Mouse (Mus musculus): ENCODE results near the gene Fam173a. TPM values are rescaled to one million over a fixed set of nuclear protein-coding genes. Genes with fewer than 3 reads are reported as not detected.
A peak's percentile ranks its signal among the peaks of the same experiment; 100 is the strongest.
"Not testable (repeated sequence)": the region's sequence is repeated elsewhere in the genome, so short reads cannot be mapped to it uniquely, and the experiment has no call there.

Gene Fam173a
- polyA plus RNA-seq, 1 experiment from 2014 or later, result 89.0 TPM

GRCm38 (mm10) chr17:25751446-25751845 is 41.3 kb downstream of the Fam173a start:
- H3K9ac ChIP-seq (replicated peaks; ENCODE audit: low read length), result no peak overlapping the region
- no peaks in the 10 kb centered on the region for H3K36me3 ChIP-seq (ENCODE audit: control insufficient read depth, insufficient read depth, low read length)
- ATAC-seq (ENCODE audit: low FRiP score, low TSS enrichment) (no peak), DNase-seq (peak; percentile 51)
- no peak overlapping the region for H3K4me3 ChIP-seq (replicated peaks; ENCODE audit: low read depth, low read length)
- H3K27me3 ChIP-seq (ENCODE audit: control insufficient read depth, insufficient read depth, low read length), result no peaks in the 10 kb centered on the region
- H3K27ac ChIP-seq (replicated peaks; ENCODE audit: low read depth, low read length), result no peak overlapping the region
- no peak overlapping the region for H3K4me2 ChIP-seq (ENCODE audit: low read length)
- no peaks in the 10 kb centered on the region for H3K4me1 ChIP-seq (ENCODE audit: control insufficient read depth, insufficient read depth, low read length)
- no peaks in the 10 kb centered on the region for H3K9me3 ChIP-seq (ENCODE audit: control insufficient read depth, low read length)
- WGBS, result 61% methylated on average over 5 of the region's 5 CpGs

GRCm38 (mm10) chr17:25749314-25749713 is 43.4 kb downstream of the Fam173a start:
- Histone ChIP-seq H3K4me3 (replicated peaks; ENCODE audit: low read depth, low read length) (no peak overlapping the region), H3K9ac (replicated peaks; ENCODE audit: low read length) (no peak overlapping the region), H3K9me3 (ENCODE audit: control insufficient read depth, low read length) (no peaks in the 10 kb centered on the region), H3K36me3 (ENCODE audit: control insufficient read depth, insufficient read depth, low read length) (no peaks in the 10 kb centered on the region), H3K27ac (replicated peaks; ENCODE audit: low read depth, low read length) (no peak overlapping the region), H3K4me2 (ENCODE audit: low read length) (no peak overlapping the region), H3K4me1 (ENCODE audit: control insufficient read depth, insufficient read depth, low read length) (no peaks in the 10 kb centered on the region), H3K27me3 (ENCODE audit: control insufficient read depth, insufficient read depth, low read length) (no peaks in the 10 kb centered on the region)
- DNase-seq (no peak), ATAC-seq (ENCODE audit: low FRiP score, low TSS enrichment) (no peak)
- WGBS, result 85% methylated on average over 6 of the region's 6 CpGs

GRCm38 (mm10) chr17:25748238-25748637 is 44.5 kb downstream of the Fam173a start:
- DNase-seq, result no peak
- H3K27me3 ChIP-seq (ENCODE audit: control insufficient read depth, insufficient read depth, low read length), result no peaks in the 10 kb centered on the region
- no peak overlapping the region for H3K9ac ChIP-seq (replicated peaks; ENCODE audit: low read length)
- H3K4me1 ChIP-seq (ENCODE audit: control insufficient read depth, insufficient read depth, low read length), result no peaks in the 10 kb centered on the region
- no peak overlapping the region for H3K4me3 ChIP-seq (replicated peaks; ENCODE audit: low read depth, low read length)
- 91% methylated on average over 4 of the region's 4 CpGs for WGBS
- no peaks in the 10 kb centered on the region for H3K36me3 ChIP-seq (ENCODE audit: control insufficient read depth, insufficient read depth, low read length)
- no peak overlapping the region for H3K27ac ChIP-seq (replicated peaks; ENCODE audit: low read depth, low read length)
- no peak overlapping the region for H3K4me2 ChIP-seq (ENCODE audit: low read length)
- H3K9me3 ChIP-seq (ENCODE audit: control insufficient read depth, low read length), result no peaks in the 10 kb centered on the region
- ATAC-seq (ENCODE audit: low FRiP score, low TSS enrichment), result no peak

GRCm38 (mm10) chr17:25744311-25744710 is 48.4 kb downstream of the Fam173a start:
- no peak overlapping the region for H3K27ac ChIP-seq (replicated peaks; ENCODE audit: low read depth, low read length)
- H3K27me3 ChIP-seq (ENCODE audit: control insufficient read depth, insufficient read depth, low read length), result no peaks in the 10 kb centered on the region
- WGBS, result 78% methylated on average over 10 of the region's 10 CpGs
- no peak overlapping the region for H3K9ac ChIP-seq (replicated peaks; ENCODE audit: low read length)
- no peaks in the 10 kb centered on the region for H3K4me1 ChIP-seq (ENCODE audit: control insufficient read depth, insufficient read depth, low read length)
- no peak overlapping the region for H3K4me2 ChIP-seq (ENCODE audit: low read length)
- ATAC-seq (ENCODE audit: low FRiP score, low TSS enrichment), result no peak
- no peaks in the 10 kb centered on the region for H3K9me3 ChIP-seq (ENCODE audit: control insufficient read depth, low read length)
- DNase-seq, result no peak
- H3K4me3 ChIP-seq (replicated peaks; ENCODE audit: low read depth, low read length), result no peak overlapping the region
- H3K36me3 ChIP-seq (ENCODE audit: control insufficient read depth, insufficient read depth, low read length), result no peaks in the 10 kb centered on the region

GRCm38 (mm10) chr17:25743831-25744230 is 48.9 kb downstream of the Fam173a start:
- no peak overlapping the region for H3K27ac ChIP-seq (replicated peaks; ENCODE audit: low read depth, low read length)
- DNase-seq (no peak), ATAC-seq (ENCODE audit: low FRiP score, low TSS enrichment) (no peak)
- H3K4me2 ChIP-seq (ENCODE audit: low read length), result no peak overlapping the region
- 92% methylated on average over 9 of the region's 9 CpGs for WGBS
- no peaks in the 10 kb centered on the region for H3K36me3 ChIP-seq (ENCODE audit: control insufficient read depth, insufficient read depth, low read length)
- H3K27me3 ChIP-seq (ENCODE audit: control insufficient read depth, insufficient read depth, low read length), result no peaks in the 10 kb centered on the region
- no peaks in the 10 kb centered on the region for H3K4me1 ChIP-seq (ENCODE audit: control insufficient read depth, insufficient read depth, low read length)
- no peak overlapping the region for H3K4me3 ChIP-seq (replicated peaks; ENCODE audit: low read depth, low read length)
- H3K9me3 ChIP-seq (ENCODE audit: control insufficient read depth, low read length), result no peaks in the 10 kb centered on the region
- no peak overlapping the region for H3K9ac ChIP-seq (replicated peaks; ENCODE audit: low read length)

GRCm38 (mm10) chr17:25741471-25741870 is 51.2 kb downstream of the Fam173a start:
- 67% methylated on average over 12 of the region's 12 CpGs for WGBS
- not testable (repeated sequence) for H3K9me3 ChIP-seq (ENCODE audit: control insufficient read depth, low read length); H3K4me1 ChIP-seq (ENCODE audit: control insufficient read depth, insufficient read depth, low read length); ATAC-seq (ENCODE audit: low FRiP score, low TSS enrichment); DNase-seq; H3K4me3 ChIP-seq (replicated peaks; ENCODE audit: low read depth, low read length); H3K27ac ChIP-seq (replicated peaks; ENCODE audit: low read depth, low read length); H3K36me3 ChIP-seq (ENCODE audit: control insufficient read depth, insufficient read depth, low read length); H3K27me3 ChIP-seq (ENCODE audit: control insufficient read depth, insufficient read depth, low read length); H3K4me2 ChIP-seq (ENCODE audit: low read length); H3K9ac ChIP-seq (replicated peaks; ENCODE audit: low read length)

Small RNAs within 50 kb of the gene (microRNA-seq; reads per million reads assigned to microRNA genes)
- gene Gm25083, result not detected
- 0.88 reads per million for gene Mir3082
- not detected for gene Mir6966

Other genes with a start within 250 kb of the Fam173a start
- 8.0 and 13.5 TPM in 2 replicates for gene Sox8, start 222.2 kb downstream of the Fam173a start, polyA plus RNA-seq (2014; fragmentation: Nextera tagmentation; extraction: Ambion mirVana)
- 19.5 and 20.8 TPM in 2 replicates for gene Lmf1, start 213.8 kb downstream of the Fam173a start, polyA plus RNA-seq (2014; fragmentation: Nextera tagmentation; extraction: Ambion mirVana)
- gene Gng13, start 75.7 kb downstream of the Fam173a start, polyA plus RNA-seq (2014; fragmentation: Nextera tagmentation; extraction: Ambion mirVana), result 4.3 and 6.0 TPM in 2 replicates
- 4.5 and 5.0 TPM in 2 replicates for gene Chtf18, start 65.5 kb downstream of the Fam173a start, polyA plus RNA-seq (2014; fragmentation: Nextera tagmentation; extraction: Ambion mirVana)
- gene Rpusd1, start 65.2 kb downstream of the Fam173a start, polyA plus RNA-seq (2014; fragmentation: Nextera tagmentation; extraction: Ambion mirVana), result 25.7 and 28.1 TPM in 2 replicates
- not detected in 2 replicates for gene Mslnl, start 56.9 kb downstream of the Fam173a start, polyA plus RNA-seq (2014; fragmentation: Nextera tagmentation; extraction: Ambion mirVana)
- gene Msln, start 38.5 kb downstream of the Fam173a start, polyA plus RNA-seq (2014; fragmentation: Nextera tagmentation; extraction: Ambion mirVana), result 0.72 TPM in 1 of 2 replicates, not detected in the other
- gene Narfl, start 19.1 kb downstream of the Fam173a start, polyA plus RNA-seq (2014; fragmentation: Nextera tagmentation; extraction: Ambion mirVana), result 32.7 and 33.3 TPM in 2 replicates
- 155 and 181 TPM in 2 replicates for gene Haghl, start 7.2 kb downstream of the Fam173a start, polyA plus RNA-seq (2014; fragmentation: Nextera tagmentation; extraction: Ambion mirVana)
- 0.18 and 0.20 TPM in 2 replicates for gene Ccdc78, start 6.3 kb downstream of the Fam173a start, polyA plus RNA-seq (2014; fragmentation: Nextera tagmentation; extraction: Ambion mirVana)
- gene AC134908.4, start 2.8 kb upstream of the Fam173a start, polyA plus RNA-seq (2014; fragmentation: Nextera tagmentation; extraction: Ambion mirVana), result not detected in 2 replicates
- gene Metrn, start 4.2 kb upstream of the Fam173a start, polyA plus RNA-seq (2014; fragmentation: Nextera tagmentation; extraction: Ambion mirVana), result 5.8 and 9.7 TPM in 2 replicates
- 37.2 and 39.8 TPM in 2 replicates for gene Fbxl16, start 16.2 kb upstream of the Fam173a start, polyA plus RNA-seq (2014; fragmentation: Nextera tagmentation; extraction: Ambion mirVana)
- 30.0 and 31.7 TPM in 2 replicates for gene Wdr24, start 30.7 kb upstream of the Fam173a start, polyA plus RNA-seq (2014; fragmentation: Nextera tagmentation; extraction: Ambion mirVana)
- gene Jmjd8, start 36.0 kb upstream of the Fam173a start, polyA plus RNA-seq (2014; fragmentation: Nextera tagmentation; extraction: Ambion mirVana), result 48.9 and 50.2 TPM in 2 replicates
- gene Stub1, start 40.5 kb upstream of the Fam173a start, polyA plus RNA-seq (2014; fragmentation: Nextera tagmentation; extraction: Ambion mirVana), result 310 and 386 TPM in 2 replicates
- gene Rhbdl1, start 44.4 kb upstream of the Fam173a start, polyA plus RNA-seq (2014; fragmentation: Nextera tagmentation; extraction: Ambion mirVana), result 45.5 and 57.4 TPM in 2 replicates
- 8.0 and 12.9 TPM in 2 replicates for gene Gm20683, start 48.9 kb upstream of the Fam173a start, polyA plus RNA-seq (2014; fragmentation: Nextera tagmentation; extraction: Ambion mirVana)
- gene Rhot2, start 52.0 kb upstream of the Fam173a start, polyA plus RNA-seq (2014; fragmentation: Nextera tagmentation; extraction: Ambion mirVana), result 9.6 and 16.8 TPM in 2 replicates
- 14.4 and 17.1 TPM in 2 replicates for gene Wdr90, start 68.6 kb upstream of the Fam173a start, polyA plus RNA-seq (2014; fragmentation: Nextera tagmentation; extraction: Ambion mirVana)
- 13.9 and 19.3 TPM in 2 replicates for gene Mcrip2, start 75.9 kb upstream of the Fam173a start, polyA plus RNA-seq (2014; fragmentation: Nextera tagmentation; extraction: Ambion mirVana)
- gene Mettl26, start 82.2 kb upstream of the Fam173a start, polyA plus RNA-seq (2014; fragmentation: Nextera tagmentation; extraction: Ambion mirVana), result 58.2 and 75.9 TPM in 2 replicates
- 0.61 and 0.70 TPM in 2 replicates for gene Wfikkn1, start 88.0 kb upstream of the Fam173a start, polyA plus RNA-seq (2014; fragmentation: Nextera tagmentation; extraction: Ambion mirVana)
- gene Rab40c, start 126.8 kb upstream of the Fam173a start, polyA plus RNA-seq (2014; fragmentation: Nextera tagmentation; extraction: Ambion mirVana), result 29.4 and 46.9 TPM in 2 replicates
- gene Pigq, start 152.0 kb upstream of the Fam173a start, polyA plus RNA-seq (2014; fragmentation: Nextera tagmentation; extraction: Ambion mirVana), result 53.6 and 57.9 TPM in 2 replicates
- gene Nhlrc4, start 152.1 kb upstream of the Fam173a start, polyA plus RNA-seq (2014; fragmentation: Nextera tagmentation; extraction: Ambion mirVana), result 0.16 and 0.32 TPM in 2 replicates
- gene A930017K11Rik, start 159.7 kb upstream of the Fam173a start, polyA plus RNA-seq (2014; fragmentation: Nextera tagmentation; extraction: Ambion mirVana), result 3.3 and 5.2 TPM in 2 replicates
- 21.1 and 25.7 TPM in 2 replicates for gene Capn15, start 192.9 kb upstream of the Fam173a start, polyA plus RNA-seq (2014; fragmentation: Nextera tagmentation; extraction: Ambion mirVana)